Mouse (Mus musculus) embryo, embryonic 10.5 days (tissue): ENCODE data around the gene Atp10a.
A peak's percentile ranks its signal among the peaks of the same experiment; 100 is the strongest.

Experiments used
- DNase-seq: peaks from one replicate; pipeline ENCODE4 v3.0.0-alpha.2; 2015; ENCODE audit warnings: low spot score

Atp10a gene

DNA sequence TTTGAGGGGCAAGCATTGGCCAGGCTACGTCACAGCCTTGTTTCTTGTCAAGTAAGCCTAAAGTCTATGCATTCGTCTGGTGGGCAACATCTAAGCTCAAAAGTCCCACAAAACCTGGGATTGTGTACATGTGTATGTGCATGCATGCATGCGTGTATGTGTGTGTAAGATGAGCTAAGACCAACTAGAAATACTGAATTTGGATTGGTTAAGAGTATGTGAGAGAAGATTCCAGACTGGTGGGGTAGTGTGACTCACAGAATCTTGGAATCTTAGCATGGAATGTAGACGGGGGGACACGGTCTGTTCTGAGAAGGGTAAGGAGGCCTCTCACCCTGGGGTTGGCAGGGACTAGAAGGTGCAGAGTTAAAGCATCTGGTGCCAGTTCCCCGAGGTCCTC lies at the start of gene Atp10a:
Gene Atp10a, plus strand, starts transcription at position 301 of the 400 bp plus-strand sequence.
- DNase-seq: no peak

DNA sequence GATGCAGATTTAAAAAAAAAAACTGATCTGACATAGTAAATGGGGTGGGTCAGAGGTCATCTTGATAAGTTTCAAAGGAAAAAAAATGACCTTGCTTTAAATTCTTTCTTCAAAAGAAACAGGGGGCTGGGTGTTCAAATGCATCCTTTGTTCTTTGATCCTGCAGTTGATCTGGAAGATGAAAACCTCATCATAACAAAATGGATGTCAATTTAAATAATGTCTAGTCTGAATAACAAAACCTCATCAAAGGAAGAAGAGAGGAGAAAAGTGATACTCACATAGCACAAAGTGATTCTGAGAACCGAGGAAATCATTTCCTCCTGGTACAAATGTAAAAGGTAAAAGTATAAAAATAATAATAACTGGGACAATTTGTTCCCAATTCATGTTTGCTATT lies 37.9 kb upstream of the Atp10a start:
- DNase-seq: peak; percentile 34

GRCm38 (mm10) chr7:58626305-58627155 lies 29.4 kb upstream of the Atp10a start:
- DNase-seq: no peak

- DNase-seq: no peak
Measured at GRCm38 (mm10) chr7:58627381-58627780, 28.6 kb upstream of the Atp10a start.

DNA sequence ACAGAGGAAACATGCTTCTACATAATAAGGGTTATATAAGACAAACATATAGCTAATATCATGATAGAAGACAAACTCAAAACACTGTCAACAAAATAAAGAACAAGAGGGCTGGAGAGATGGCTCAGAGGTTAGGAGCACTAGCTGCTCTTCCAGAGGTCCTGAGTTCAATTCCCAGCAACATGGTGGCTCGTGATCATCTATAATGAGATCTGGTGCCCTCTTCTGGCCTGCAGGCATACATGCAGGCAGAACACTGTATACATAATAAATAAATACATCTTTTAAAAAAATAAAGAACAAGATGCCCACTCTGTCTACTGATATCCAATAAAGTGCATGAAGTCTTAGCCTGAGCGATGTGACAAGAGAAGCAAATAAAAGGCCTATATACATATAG lies 26.7 kb upstream of the Atp10a start:
- DNase-seq: no peak

DNA sequence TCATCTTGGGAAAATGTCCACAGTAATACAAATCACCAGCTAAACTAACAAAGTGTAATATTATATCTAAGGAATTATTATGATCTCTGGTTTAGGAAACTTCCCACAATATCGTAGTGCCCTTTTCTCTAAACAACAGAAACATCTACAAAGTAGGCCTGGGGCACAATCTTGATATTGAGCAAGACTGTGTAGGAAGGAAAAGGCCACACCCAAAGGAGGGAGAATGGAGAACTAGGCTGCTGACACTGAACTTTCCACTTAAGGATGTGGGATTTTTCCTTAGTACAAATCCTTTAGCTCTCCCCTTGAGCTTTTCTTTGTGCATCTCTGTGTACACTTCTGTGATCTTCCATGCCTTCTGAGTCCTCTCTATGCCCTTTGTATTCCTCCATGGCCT lies 22.3 kb upstream of the Atp10a start:
- no peak for DNase-seq

DNA sequence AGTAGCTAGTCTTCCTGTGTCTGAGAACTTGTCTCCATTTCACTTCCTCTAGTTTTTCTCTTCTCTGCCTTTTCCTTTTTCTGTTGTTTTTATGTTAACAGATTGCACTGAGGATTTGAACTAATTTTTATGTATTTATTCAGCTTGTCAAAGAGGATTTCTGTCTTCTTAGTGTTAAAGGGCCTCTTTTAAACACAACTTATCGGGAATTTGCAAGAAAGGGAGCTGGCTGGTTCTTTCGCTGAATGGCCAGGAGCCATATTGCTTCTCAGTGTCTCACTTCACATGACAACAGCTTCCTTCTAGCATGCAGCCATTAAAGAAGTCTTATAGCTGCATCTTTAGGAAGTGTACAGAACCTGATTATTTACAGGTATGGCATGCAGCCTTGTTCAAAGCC lies 16.3 kb upstream of the Atp10a start:
- no peak for DNase-seq

GRCm38 (mm10) chr7:58640456-58640855 lies 15.5 kb upstream of the Atp10a start:
- no peak for DNase-seq

DNA sequence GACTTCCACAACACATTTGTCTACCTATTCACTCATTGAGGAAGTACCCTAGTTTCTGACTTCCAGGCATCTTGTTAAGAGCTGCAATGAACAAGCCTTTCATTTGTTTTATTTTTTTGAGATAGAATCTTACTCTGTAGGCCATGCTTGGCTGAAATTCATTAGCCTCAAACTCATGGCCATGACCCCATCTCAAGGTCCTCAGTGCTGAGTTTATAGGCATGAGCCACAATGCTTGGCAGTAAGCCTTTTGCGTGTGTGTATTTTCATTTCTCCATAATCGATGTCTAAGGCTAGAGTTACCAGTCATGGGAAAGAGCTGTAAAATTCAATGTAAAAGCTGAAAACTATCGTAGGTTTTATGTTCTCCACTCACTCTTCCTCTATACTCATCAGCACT lies 14.1 kb upstream of the Atp10a start:
- no peak for DNase-seq

DNA sequence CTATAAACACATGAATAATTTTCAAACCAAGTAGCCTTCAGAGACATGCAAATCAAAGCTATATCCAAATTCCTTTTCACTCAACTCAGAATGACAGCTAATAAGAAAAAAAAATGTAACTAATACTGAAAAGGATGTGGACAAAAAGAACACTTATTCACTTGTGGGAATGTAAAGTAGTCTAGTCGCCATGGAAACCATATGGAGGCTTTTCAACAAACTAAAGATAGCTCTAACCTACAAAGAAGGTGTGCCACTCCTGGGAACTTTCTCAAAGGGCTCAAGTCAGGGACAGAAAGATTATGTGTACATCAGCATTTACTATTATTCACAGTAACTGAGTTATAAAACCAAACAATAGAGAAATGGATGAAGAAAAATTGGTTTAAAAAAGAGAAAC lies 8.6 kb upstream of the Atp10a start:
- DNase-seq: no peak

- peak; percentile 85 for DNase-seq
Measured at GRCm38 (mm10) chr7:58657913-58658789, 2.2 kb downstream of the Atp10a start.

- DNase-seq: peak; percentile 15
Measured at GRCm38 (mm10) chr7:58658790-58659405, 2.9 kb downstream of the Atp10a start.

DNA sequence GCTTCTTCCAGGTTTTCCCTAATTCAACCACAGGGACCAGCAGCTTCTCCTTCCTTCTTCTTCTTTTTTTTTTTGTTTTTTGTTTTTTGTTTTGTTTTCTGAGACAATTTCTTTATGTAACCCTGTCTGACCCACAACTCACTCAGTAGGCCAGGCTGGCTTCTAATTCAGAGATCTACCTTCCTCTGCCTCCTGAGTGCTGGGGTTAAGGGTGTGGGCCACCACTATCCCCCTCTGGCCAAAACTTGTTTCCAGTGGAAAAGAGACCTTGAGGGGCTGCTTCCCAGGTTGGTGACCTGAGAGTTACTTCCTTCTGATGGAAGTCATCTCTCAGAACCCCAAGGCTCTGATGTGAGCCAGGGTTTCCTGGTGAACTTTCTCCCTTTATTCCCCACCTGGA lies 4.1 kb downstream of the Atp10a start:
- DNase-seq: no peak

DNA sequence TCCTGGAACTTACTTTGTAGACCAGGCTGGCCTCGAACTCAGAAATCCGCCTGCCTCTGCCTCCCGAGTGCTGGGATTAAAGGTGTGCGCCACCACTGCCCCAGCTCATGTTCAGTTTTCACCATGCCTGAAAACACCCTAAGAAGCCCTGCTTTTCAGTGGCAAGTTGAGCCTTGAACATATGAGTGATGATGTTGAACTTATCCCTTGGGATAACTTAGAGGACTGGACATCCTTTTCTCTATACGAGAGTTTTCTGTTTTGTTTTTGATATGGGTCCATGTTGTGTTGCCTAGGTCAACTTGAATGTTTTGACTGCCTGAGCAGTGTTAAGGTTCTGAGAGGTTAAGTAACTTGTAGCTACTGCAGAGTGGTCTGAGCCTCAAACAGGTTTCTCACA lies 4.7 kb downstream of the Atp10a start:
- DNase-seq: no peak

- no peak for DNase-seq
Measured at GRCm38 (mm10) chr7:58661076-58661475, 5.1 kb downstream of the Atp10a start.

DNA sequence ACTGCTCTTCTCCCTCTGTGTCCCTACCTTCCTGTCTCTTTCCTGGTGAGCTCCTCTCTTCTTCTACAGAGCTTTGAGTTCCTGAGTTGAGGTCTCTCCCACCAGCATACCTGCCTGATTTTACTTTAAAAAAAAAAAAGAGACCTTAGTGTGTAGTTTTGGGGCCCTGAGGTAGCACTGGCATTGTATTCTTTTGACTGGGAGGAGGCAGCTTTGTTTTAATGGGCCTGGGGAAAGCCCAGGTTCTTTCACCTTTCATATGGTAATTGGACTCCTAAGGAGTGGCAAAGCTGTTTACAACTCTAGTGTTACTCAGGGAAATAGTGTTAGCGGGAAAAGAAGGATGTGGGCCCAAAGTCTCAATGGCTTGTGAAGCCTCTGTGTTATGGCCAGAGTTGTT lies 12.7 kb downstream of the Atp10a start:
- DNase-seq: no peak

GRCm38 (mm10) chr7:58676075-58676474 lies 20.1 kb downstream of the Atp10a start:
- DNase-seq: no peak

- no peak for DNase-seq
Measured at GRCm38 (mm10) chr7:58677111-58677805, 21.3 kb downstream of the Atp10a start.

DNA sequence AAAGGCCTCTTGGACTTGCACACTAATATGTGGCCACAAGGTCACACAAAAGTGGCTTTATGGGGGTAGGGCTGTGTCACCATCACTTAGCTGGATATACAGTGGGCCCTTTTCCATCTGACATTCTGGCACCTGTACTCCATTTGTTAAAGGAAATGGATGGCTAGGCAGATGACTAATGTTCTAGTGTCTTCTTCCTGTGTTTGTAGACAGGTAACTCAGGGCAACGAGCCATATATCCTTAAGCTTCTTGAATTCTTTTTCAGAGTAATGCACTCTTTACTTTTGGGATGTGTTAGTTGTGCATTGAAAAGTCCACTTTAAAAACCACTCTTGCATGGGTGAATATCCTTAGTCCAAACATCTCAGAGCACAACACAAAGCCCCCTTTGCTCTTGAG lies 30.0 kb downstream of the Atp10a start:
- no peak for DNase-seq

- no peak for DNase-seq
Measured at GRCm38 (mm10) chr7:58686573-58686972, 30.6 kb downstream of the Atp10a start.

- no peak for DNase-seq
Measured at GRCm38 (mm10) chr7:58686997-58687396, 31.0 kb downstream of the Atp10a start.
